ENCODE assay signal across 10 mouse cellular contexts in the genomic region with DNA sequence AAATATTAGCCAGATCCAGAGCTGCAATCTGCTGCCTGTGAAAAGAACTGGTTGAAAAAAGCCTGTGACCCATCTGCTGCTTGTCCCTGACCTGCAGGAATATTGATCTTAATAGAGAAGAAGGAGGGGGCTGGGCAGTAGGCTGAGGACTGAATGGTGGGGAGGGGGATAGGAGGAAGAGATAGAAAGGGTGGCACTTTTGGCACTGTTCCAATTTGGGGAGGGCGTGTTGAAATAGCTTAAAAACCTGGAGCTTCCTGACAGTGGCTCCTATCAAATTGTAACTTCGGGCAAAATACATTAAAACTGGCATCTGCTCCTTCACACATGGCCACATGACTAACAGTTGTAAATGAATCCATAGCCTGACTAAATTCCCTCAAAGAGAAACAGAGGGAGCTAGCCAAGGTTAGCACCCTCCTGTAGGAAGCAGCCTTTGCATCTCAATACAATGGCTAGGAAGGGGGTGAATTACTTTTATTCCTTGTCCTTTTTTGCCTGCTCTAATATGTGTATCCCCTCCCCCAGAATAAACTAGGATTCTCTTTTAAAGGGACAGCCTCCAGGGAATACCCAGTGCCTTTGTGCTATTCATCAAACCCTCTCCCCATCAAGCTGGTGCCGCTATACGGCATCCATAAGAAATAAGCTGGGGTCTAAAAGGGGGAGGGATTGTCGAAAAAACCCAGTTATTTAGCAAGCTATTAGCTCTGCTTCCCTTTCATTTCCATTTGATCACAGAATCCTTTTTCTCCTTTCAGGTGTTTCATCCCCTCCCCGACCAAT. TPM values are rescaled to one million over a fixed set of nuclear protein-coding genes. Genes with fewer than 3 reads are reported as not detected.
A peak's percentile ranks its signal among the peaks of the same experiment; 100 is the strongest.
DNase-seq lines count a peak whose midpoint lies in the region; ATAC-seq lines count a peak whose summit lies in the region.
"Had no signal": no experiment of that assay in that cellular context is flagged by ENCODE, and none has a peak within 500 bp of the region (broad histone marks: within the 10 kb centered on the region; RNA-seq: fewer than 3 reads in every experiment).

No protein-coding gene starts in this region.

- no peak for ATAC-seq in kidney, embryonic 16.5 days (ENCODE audit: low FRiP score, low TSS enrichment)
- ATAC-seq in forebrain, embryonic 13.5 days, result peak; percentile 80
- no peak for ATAC-seq in limb, embryonic 12.5 days (ENCODE audit: insufficient number of reproducible peaks, insufficient read depth, low FRiP score, low TSS enrichment, low read depth)
- peak; percentile 78 for ATAC-seq in neural tube, embryonic 14.5 days (ENCODE audit: low read depth)
- ATAC-seq: intestine, postnatal 0 days; liver, postnatal 0 days had no signal

- H3K4me3 ChIP-seq in kidney, embryonic 16.5 days (ENCODE audit: low read length), result no peak overlapping the region
- H3K4me3 ChIP-seq in forebrain, embryonic 13.5 days, result peak overlapping the region; percentile 43
- H3K4me3 ChIP-seq in limb, embryonic 12.5 days (replicated peaks), result peak overlapping the region; percentile 31
- peak overlapping the region; percentile 35 for H3K4me3 ChIP-seq in neural tube, embryonic 14.5 days (ENCODE audit: low read depth, low read length)

- H3K27me3 ChIP-seq in kidney, embryonic 16.5 days (ENCODE audit: insufficient read depth, low read length), result peaks cover 6% of the 10 kb centered on the region; the same call in 1 of the 2 replicates
- no peaks in the 10 kb centered on the region for H3K27me3 ChIP-seq in forebrain, embryonic 13.5 days
- H3K27me3 ChIP-seq in limb, embryonic 12.5 days, result 0 out of 2 replicates have a peak, but pooled peaks cover 11% of the 10 kb centered on the region
- no peaks in the 10 kb centered on the region for H3K27me3 ChIP-seq in neural tube, embryonic 14.5 days (ENCODE audit: control insufficient read depth, insufficient read depth, low read length)

- no peaks in the 10 kb centered on the region for H3K4me1 ChIP-seq in kidney, embryonic 16.5 days (ENCODE audit: insufficient read depth, low read length)
- 0 out of 2 replicates have a peak, but pooled peaks cover 4% of the 10 kb centered on the region for H3K4me1 ChIP-seq in forebrain, embryonic 13.5 days
- no peaks in the 10 kb centered on the region for H3K4me1 ChIP-seq in limb, embryonic 12.5 days (replicated peaks)
- H3K4me1 ChIP-seq in neural tube, embryonic 14.5 days (ENCODE audit: control insufficient read depth, insufficient read depth, low read length), result peaks cover 10% of the 10 kb centered on the region; the same call in 1 of the 2 replicates

- H3K27ac ChIP-seq in kidney, embryonic 16.5 days (ENCODE audit: low read length), result no peak overlapping the region
- H3K27ac ChIP-seq in forebrain, embryonic 13.5 days, result peak overlapping the region; percentile 95
- H3K27ac ChIP-seq in limb, embryonic 12.5 days, result no peak overlapping the region
- peak overlapping the region; percentile 83 for H3K27ac ChIP-seq in neural tube, embryonic 14.5 days (ENCODE audit: low read depth, low read length)

- H3K9ac ChIP-seq in kidney, embryonic 16.5 days (replicated peaks; ENCODE audit: low read length), result no peak overlapping the region
- peak overlapping the region; percentile 75 for H3K9ac ChIP-seq in forebrain, embryonic 13.5 days
- no peak overlapping the region for H3K9ac ChIP-seq in limb, embryonic 12.5 days (replicated peaks)
- peak overlapping the region; percentile 64 for H3K9ac ChIP-seq in neural tube, embryonic 14.5 days (replicated peaks; ENCODE audit: low read depth, low read length)
- H3K9ac ChIP-seq: liver, postnatal 0 days had no signal

- intact Hi-C loops in gastrocnemius, postnatal 36 days (cut with DNase I), result no loop called here

- 0 out of 2 replicates have a peak overlapping the region, but pooled peaks have one; percentile 10 for H3K4me2 ChIP-seq in kidney, embryonic 16.5 days (replicated peaks; ENCODE audit: low read depth, low read length)
- peak overlapping the region; percentile 53 for H3K4me2 ChIP-seq in forebrain, embryonic 13.5 days
- peak overlapping the region; percentile 42 for H3K4me2 ChIP-seq in limb, embryonic 12.5 days
- H3K4me2 ChIP-seq in neural tube, embryonic 14.5 days (ENCODE audit: low read depth, low read length), result peak overlapping the region; percentile 52

- no peak for DNase-seq in kidney, adult 8-10 months
- no peak for DNase-seq in gastrocnemius, postnatal 36 days
- DNase-seq in frontal cortex, postnatal 36 days (ENCODE audit: low spot score in 2 of 2), result no peak
- no peak for DNase-seq in layer of hippocampus, adult 11-12 months (ENCODE audit: low spot score)
- DNase-seq: liver, postnatal 0 days had no signal

- no peaks in the 10 kb centered on the region for H3K36me3 ChIP-seq in kidney, embryonic 16.5 days (ENCODE audit: insufficient read depth, low read length)
- no peaks in the 10 kb centered on the region for H3K36me3 ChIP-seq in forebrain, embryonic 13.5 days (ENCODE audit: poor library complexity, severe bottlenecking)
- H3K36me3 ChIP-seq in limb, embryonic 12.5 days, result no peaks in the 10 kb centered on the region
- no peaks in the 10 kb centered on the region for H3K36me3 ChIP-seq in neural tube, embryonic 14.5 days (ENCODE audit: control insufficient read depth, insufficient read depth, low read length)

- 61% methylated on average over 6 of the region's 6 CpGs for WGBS in kidney, embryonic 16.5 days
- 27% methylated on average over 6 of the region's 6 CpGs for WGBS in forebrain, embryonic 13.5 days
- 49% methylated on average over 6 of the region's 6 CpGs for WGBS in limb, embryonic 12.5 days
- 27% methylated on average over 6 of the region's 6 CpGs for WGBS in neural tube, embryonic 14.5 days

- H3K9me3 ChIP-seq in kidney, embryonic 16.5 days (ENCODE audit: low read length), result no peaks in the 10 kb centered on the region
- no peaks in the 10 kb centered on the region for H3K9me3 ChIP-seq in forebrain, embryonic 13.5 days (replicated peaks)
- no peaks in the 10 kb centered on the region for H3K9me3 ChIP-seq in limb, embryonic 12.5 days
- no peaks in the 10 kb centered on the region for H3K9me3 ChIP-seq in neural tube, embryonic 14.5 days (ENCODE audit: control insufficient read depth, low read length)

RNA-seq across cellular contexts. Expression of a gene that starts 1.5 kb away (rescaled TPM):
- 3.9 and 4.7 TPM in 2 replicates for polyA plus RNA-seq in kidney, embryonic 16.5 days (2015; fragmentation: Nextera tagmentation; extraction: Ambion mirVana)
- 196 and 206 TPM in 2 replicates for polyA plus RNA-seq in forebrain, embryonic 13.5 days (2015; fragmentation: Nextera tagmentation; extraction: Ambion mirVana)
- polyA plus RNA-seq in limb, embryonic 12.5 days (2016; fragmentation: Nextera tagmentation; extraction: Ambion mirVana), result 8.9 and 10.4 TPM in 2 replicates
- polyA plus RNA-seq in neural tube, embryonic 14.5 days (2014; fragmentation: Nextera tagmentation; extraction: Ambion mirVana), result 348 and 397 TPM in 2 replicates
- total RNA-seq in gastrocnemius, postnatal 36 days (2021), result not detected

Comparison
In these comparisons a context has a peak if more than half of its experiments do, and no peak if none do; other contexts are left out.
1. ATAC-seq: peak in forebrain, embryonic 13.5 days (single experiment) and neural tube, embryonic 14.5 days (single experiment); none in kidney, embryonic 16.5 days (single experiment) and limb, embryonic 12.5 days (single experiment).
2. H3K27ac ChIP-seq: peak in forebrain, embryonic 13.5 days (single experiment) and neural tube, embryonic 14.5 days (single experiment); none in kidney, embryonic 16.5 days (single experiment) and limb, embryonic 12.5 days (single experiment).
3. H3K9ac ChIP-seq: peak in forebrain, embryonic 13.5 days (single experiment) and neural tube, embryonic 14.5 days (single experiment); none in kidney, embryonic 16.5 days (single experiment) and limb, embryonic 12.5 days (single experiment).
4. RNA of a gene that starts 1.5 kb away (polyA plus RNA-seq): 348 to 397 TPM in neural tube, embryonic 14.5 days and 196 to 206 TPM in forebrain, embryonic 13.5 days; 8.9 to 10.4 TPM in limb, embryonic 12.5 days and 3.9 to 4.7 TPM in kidney, embryonic 16.5 days; every median in the first group is over 10 times any median in the second.
5. Peak in every context shown above with its lines, with median percentiles within 50 percentile points of each other: H3K4me2 ChIP-seq.